9 mouse cellular contexts compared by ENCODE assay signal in genomic region chr3:82047100-82047753, GRCm38 (mm10). TPM values are rescaled to one million over a fixed set of nuclear protein-coding genes. Genes with fewer than 3 reads are reported as not detected.
DNase-seq lines count a peak whose midpoint lies in the region; ATAC-seq and TF ChIP-seq lines count a peak whose summit lies in the region.
"Had no signal": no experiment of that assay in that cellular context is flagged by ENCODE, and none has a peak within 500 bp of the region (broad histone marks: within the 10 kb centered on the region; RNA-seq: fewer than 3 reads in every experiment).

No protein-coding gene starts in this region.

- H3K27ac ChIP-seq in ES-Bruce4 (ENCODE audit: insufficient read depth, low read length), result no peak overlapping the region
- no peak overlapping the region for H3K27ac ChIP-seq in forebrain, embryonic 14.5 days (ENCODE audit: low read depth, low read length)

- H3K9ac ChIP-seq in ES-Bruce4 (ENCODE audit: low read depth, poor library complexity, severe bottlenecking), result no peak overlapping the region
- H3K9ac ChIP-seq in forebrain, embryonic 14.5 days (ENCODE audit: low read length), result no peak overlapping the region
- H3K9ac ChIP-seq: lung, embryonic 15.5 days had no signal

- no peak for TF ChIP-seq POLR2A in ES-Bruce4 (IDR thresholded peaks at IDR 0.05; ENCODE audit: insufficient read depth, low read length)

- no peaks in the 10 kb centered on the region for H3K4me1 ChIP-seq in ES-Bruce4 (ENCODE audit: control insufficient read depth, insufficient read depth, low read length)
- peaks cover 8% of the 10 kb centered on the region; the same call in 1 of the 2 replicates for H3K4me1 ChIP-seq in forebrain, embryonic 14.5 days (ENCODE audit: control insufficient read depth, insufficient read depth, low read length)

- intact Hi-C loops in left cerebral cortex, postnatal 10 days (cut with DNase I), result loop anchor here (5.0 kb wide), 1 partner anchor 285 kb away; no protein-coding TSS in a partner anchor
- intact Hi-C loops in left cerebral cortex, postnatal 36 days (cut with DNase I), result loop anchor here (1.0 kb wide), 1 partner anchor 287 kb away; no protein-coding TSS in a partner anchor

- no peaks in the 10 kb centered on the region for H3K36me3 ChIP-seq in ES-Bruce4 (ENCODE audit: control insufficient read depth, insufficient read depth, low read length, poor library complexity, severe bottlenecking)
- 0 out of 2 replicates have a peak, but pooled peaks cover 5% of the 10 kb centered on the region for H3K36me3 ChIP-seq in forebrain, embryonic 14.5 days (ENCODE audit: control insufficient read depth, insufficient read depth, low read length)
- H3K36me3 ChIP-seq: lung, embryonic 15.5 days had no signal

- H3K27me3 ChIP-seq in ES-Bruce4 (ENCODE audit: control insufficient read depth, insufficient read depth, low read length, poor library complexity, severe bottlenecking), result no peaks in the 10 kb centered on the region
- no peaks in the 10 kb centered on the region for H3K27me3 ChIP-seq in forebrain, embryonic 14.5 days (replicated peaks; ENCODE audit: control insufficient read depth, insufficient read depth, low read length)
- H3K27me3 ChIP-seq: lung, embryonic 15.5 days had no signal

- peak; percentile 30 for TF ChIP-seq CTCF in ES-Bruce4 (IDR thresholded peaks at IDR 0.05; ENCODE audit: low read depth, low read length)

- no peak overlapping the region for H3K4me2 ChIP-seq in forebrain, embryonic 14.5 days (ENCODE audit: low read length)
- H3K4me2 ChIP-seq: lung, embryonic 15.5 days had no signal

- ATAC-seq in forebrain, embryonic 14.5 days, result peak; percentile 77

- no peak overlapping the region for H3K4me3 ChIP-seq in ES-Bruce4 (ENCODE audit: low read depth, low read length)
- no peak overlapping the region for H3K4me3 ChIP-seq in forebrain, embryonic 14.5 days (ENCODE audit: low read depth, low read length)
- H3K4me3 ChIP-seq: lung, embryonic 15.5 days had no signal

- peak; percentile 44 to 65 for DNase-seq in left cerebral cortex, postnatal 10 days (ENCODE audit: extremely low spot score in 1 of 2, low spot score in 2 of 2)
- DNase-seq in left cerebral cortex, postnatal 36 days (ENCODE audit: low spot score in 2 of 2), result no peak
- peak; percentile 40 for DNase-seq in adrenal gland, postnatal 25 days
- DNase-seq in forebrain, embryonic 14.5 days (ENCODE audit: low spot score), result peak; percentile 81
- peak; percentile 77 to 81 for DNase-seq in kidney, postnatal 4 days
- DNase-seq in retina, postnatal 1 day, result peak; percentile 78
- DNase-seq in frontal cortex, postnatal 25 days (ENCODE audit: low spot score in 2 of 2), result no peak

- 33% methylated on average over 8 of the region's 8 CpGs for WGBS in forebrain, embryonic 14.5 days

- H3K9me3 ChIP-seq in ES-Bruce4 (replicated peaks; ENCODE audit: control insufficient read depth, insufficient read depth, low read length, poor library complexity, severe bottlenecking), result no peaks in the 10 kb centered on the region
- no peaks in the 10 kb centered on the region for H3K9me3 ChIP-seq in forebrain, embryonic 14.5 days (replicated peaks; ENCODE audit: control insufficient read depth, low read length)
- H3K9me3 ChIP-seq: lung, embryonic 15.5 days had no signal

- TF ChIP-seq EP300 in ES-Bruce4 (IDR thresholded peaks at IDR 0.05; ENCODE audit: insufficient read depth, low read depth, low read length), result no peak

RNA-seq across cellular contexts. Expression of gene Gucy1b1, which starts 27.3 kb away (rescaled TPM):
- 100 to 1,000 TPM; 190 to 207 TPM for total RNA-seq in left cerebral cortex, postnatal 10 days (2021)
- total RNA-seq in left cerebral cortex, postnatal 36 days (2021), result 100 to 1,000 TPM; 165 to 169 TPM
- 0.37 and 0.76 TPM in 2 replicates for polyA plus RNA-seq in ES-Bruce4 (2011; ENCODE audit: insufficient read depth, insufficient read length, low read depth, missing spikeins)
- 5.9 and 9.4 TPM in 2 replicates for total RNA-seq in adrenal gland, postnatal 25 days (2021)
- 38.8 and 57.7 TPM in 2 replicates for polyA plus RNA-seq in forebrain, embryonic 14.5 days (2014; fragmentation: Nextera tagmentation; extraction: Ambion mirVana)

Comparison
In these comparisons a context has a peak if more than half of its experiments do, and no peak if none do; other contexts are left out.
1. DNase-seq: peak in left cerebral cortex, postnatal 10 days (2 of 2), adrenal gland, postnatal 25 days (single experiment), forebrain, embryonic 14.5 days (single experiment), kidney, postnatal 4 days (2 of 2) and retina, postnatal 1 day (single experiment); none in left cerebral cortex, postnatal 36 days (0 of 2) and frontal cortex, postnatal 25 days (0 of 2).
2. RNA of gene Gucy1b1, which starts 27.3 kb away (total RNA-seq): 190 to 207 TPM in left cerebral cortex, postnatal 10 days and 165 to 169 TPM in left cerebral cortex, postnatal 36 days; 5.9 to 9.4 TPM in adrenal gland, postnatal 25 days; every median in the first group is over 10 times any median in the second.